Mouse (Mus musculus) heart, adult 2 months (tissue): ENCODE data around the gene Hand2.

Source experiments
- CTCF ChIP-seq: fragments of 200-600 bp; IDR thresholded peaks from 2 replicates; pipeline ENCODE4 v1.8.1; 2022; ENCODE audit warnings: antibody characterized with exemption, mild to moderate bottlenecking, moderate library complexity
- EP300 ChIP-seq: fragments of 200-500 bp; IDR thresholded peaks from 2 replicates; pipeline ENCODE4 v1.6.1; 2011; ENCODE audit warnings: low read depth, low read length, control low read depth; ENCODE audit not compliant: insufficient read depth
- POLR2A ChIP-seq: fragments of 200-500 bp; IDR thresholded peaks from 2 replicates; pipeline ENCODE4 v1.6.1; 2011; ENCODE audit warnings: mild to moderate bottlenecking, low read depth, low read length, control low read depth; ENCODE audit not compliant: insufficient read depth

DNA sequence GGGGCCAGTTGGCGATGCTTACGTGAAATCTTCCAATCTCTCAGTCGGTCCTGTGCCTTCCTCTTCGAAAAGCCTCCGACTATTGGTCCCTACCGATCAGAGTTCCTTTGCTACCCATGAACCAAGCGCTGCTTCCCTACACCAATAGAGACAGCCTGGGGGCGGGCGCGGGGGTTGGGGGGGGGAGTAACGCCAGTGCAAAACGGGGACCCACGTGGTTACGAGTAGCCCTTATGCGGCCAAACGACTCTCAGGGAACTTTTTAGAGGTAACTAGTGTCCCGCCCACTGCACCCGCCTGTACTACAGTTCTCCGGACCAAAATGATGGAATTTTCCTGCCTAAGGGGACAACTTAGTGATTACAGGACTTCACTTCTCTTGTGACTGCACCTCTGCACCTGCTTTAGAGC is 8.2 kb downstream of the Hand2 start:
- no peak for TF ChIP-seq CTCF
- peak; percentile 47; the same call in 1 of the 2 replicates for TF ChIP-seq POLR2A
- no peak for TF ChIP-seq EP300
